Mouse (Mus musculus) kidney, adult 18-20 months (tissue): ENCODE results near the gene Sfn.
"Not testable (repeated sequence)": the region's sequence is repeated elsewhere in the genome, so short reads cannot be mapped to it uniquely, and the experiment has no call there.

Experiments used
- DNase-seq: peaks from one replicate; pipeline ENCODE4 v3.0.0; 2021

Gene Sfn

GRCm38 (mm10) chr4:133601721-133602218 is at the start of gene Sfn:
TSS of gene Sfn (minus strand) at chr4:133602168.
- DNase-seq: peak; percentile 80

GRCm38 (mm10) chr4:133651445-133651844 is 49.5 kb upstream of the Sfn start:
- DNase-seq: no peak

- peak; percentile 89 for DNase-seq
These were observed 48.2 kb upstream of the Sfn start, which contains the start of gene Zdhhc18 for GRCm38 (mm10) chr4:133649989-133650699. TSS of gene Zdhhc18 (minus strand) at chr4:133650154.

GRCm38 (mm10) chr4:133649464-133649863 is 47.5 kb upstream of the Sfn start:
- DNase-seq: not testable (repeated sequence)

GRCm38 (mm10) chr4:133645680-133646079 is 43.7 kb upstream of the Sfn start:
- no peak for DNase-seq

DNA sequence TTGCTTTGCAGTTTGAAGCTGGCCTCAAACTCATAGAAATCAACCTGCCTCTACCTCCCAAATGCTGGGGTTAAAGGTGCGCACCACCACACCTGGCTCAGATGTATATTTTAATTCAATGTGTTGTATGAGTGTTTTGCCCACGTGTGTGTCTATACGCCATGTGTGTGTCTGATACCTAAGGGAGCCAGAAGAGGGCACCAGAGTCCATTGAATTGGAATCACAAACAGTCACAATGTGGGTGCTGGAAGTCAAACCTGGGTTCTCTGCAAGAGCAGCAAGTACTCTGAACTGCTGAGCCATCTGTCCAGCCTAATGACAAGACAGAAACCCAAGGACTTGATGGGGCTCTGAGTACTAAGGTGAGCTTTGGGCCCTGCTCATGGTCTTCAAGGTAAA is 43.2 kb upstream of the Sfn start:
- DNase-seq: no peak

DNA sequence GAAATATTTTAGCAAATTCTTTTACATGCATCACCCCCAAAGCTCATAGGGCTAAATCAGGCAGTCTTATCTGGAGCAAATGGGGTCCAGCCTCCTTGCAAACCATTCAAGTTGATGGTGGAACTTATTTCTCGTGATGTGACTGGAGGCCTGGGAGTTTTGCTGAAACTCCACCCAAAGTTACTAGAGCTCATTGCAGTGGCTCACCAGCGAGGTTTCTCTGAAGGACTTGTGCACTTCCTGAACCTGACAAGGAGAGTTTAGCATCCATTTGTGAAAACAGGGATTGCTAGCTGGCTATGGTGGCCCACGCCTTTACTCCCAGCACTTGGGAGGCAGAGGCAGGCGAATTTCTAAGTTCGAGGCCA is 32.1 kb upstream of the Sfn start:
- DNase-seq: no peak

DNA sequence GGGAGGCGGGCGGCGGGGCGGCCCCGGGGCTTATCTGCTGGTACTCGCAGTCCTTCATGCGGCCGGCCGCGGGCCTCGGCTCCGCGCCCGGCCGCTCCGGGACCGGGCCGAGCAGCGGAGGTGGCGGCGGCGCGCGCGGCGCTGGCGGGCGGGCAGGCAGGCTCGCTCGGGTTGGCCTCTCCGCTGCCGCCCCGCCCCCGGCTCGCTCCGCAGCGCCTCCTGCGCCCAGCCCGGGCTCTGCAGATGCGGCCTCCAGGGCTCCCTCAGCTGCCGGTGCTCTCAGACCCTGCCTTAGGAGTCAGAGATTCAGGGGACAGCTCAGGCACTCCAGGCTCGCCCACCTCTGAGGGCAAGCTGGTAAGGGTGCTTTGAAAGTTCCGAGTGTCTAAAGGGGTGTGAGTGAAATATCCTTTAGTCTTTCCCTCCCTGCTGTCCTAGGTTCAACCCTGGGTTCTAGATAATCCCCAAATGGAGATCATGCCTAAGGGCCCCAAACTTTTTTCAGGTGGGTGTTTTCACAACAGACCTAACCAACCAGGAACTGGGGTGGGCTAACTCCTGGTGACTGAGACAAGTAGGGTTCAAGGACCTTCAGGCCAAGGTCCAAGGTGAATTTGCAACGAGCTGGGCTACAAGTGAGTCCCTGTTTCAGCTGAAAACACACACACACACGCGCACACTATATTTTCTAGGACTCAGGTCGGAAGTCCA is 31.5 kb upstream of the Sfn start:
- DNase-seq: peak; percentile 93

GRCm38 (mm10) chr4:133632483-133633327 is 30.7 kb upstream of the Sfn start:
- DNase-seq: peak; percentile 45

DNA sequence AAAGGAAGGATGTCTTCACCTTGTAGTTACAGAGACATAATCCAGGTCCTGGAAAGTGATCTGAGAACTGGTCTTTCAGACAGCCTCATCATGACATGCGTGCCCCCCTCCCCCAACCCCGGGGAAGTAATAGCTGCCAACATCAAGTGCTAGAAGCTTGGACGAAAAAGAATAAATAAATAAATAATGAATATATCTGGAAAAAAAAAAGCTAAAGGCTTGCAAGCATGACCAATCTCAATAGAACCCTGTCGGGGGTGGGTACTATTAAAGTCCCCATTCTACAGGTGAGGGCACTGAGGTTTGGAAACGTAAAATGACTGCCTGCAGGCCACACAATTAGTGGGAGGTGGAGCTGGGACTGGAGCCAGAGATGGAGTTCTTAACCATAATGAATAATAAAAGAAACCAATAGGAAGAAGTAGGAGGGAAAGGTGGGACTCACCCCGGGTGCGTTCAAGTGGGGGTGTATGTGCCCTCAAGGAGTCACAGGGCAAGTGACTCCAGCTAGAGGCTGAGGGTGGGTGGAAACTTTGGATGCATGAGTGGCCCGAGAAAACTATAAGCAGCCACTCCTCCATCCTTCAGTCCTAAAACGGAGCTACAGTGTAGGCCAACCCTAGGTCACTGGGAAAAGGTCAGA is 29.9 kb upstream of the Sfn start:
- DNase-seq: peak; percentile 50

- peak; percentile 42 for DNase-seq
These were observed 29.3 kb upstream of the Sfn start for GRCm38 (mm10) chr4:133631071-133631768.

- peak; percentile 8 for DNase-seq
These were observed 28.5 kb upstream of the Sfn start for GRCm38 (mm10) chr4:133630326-133630920.

DNA sequence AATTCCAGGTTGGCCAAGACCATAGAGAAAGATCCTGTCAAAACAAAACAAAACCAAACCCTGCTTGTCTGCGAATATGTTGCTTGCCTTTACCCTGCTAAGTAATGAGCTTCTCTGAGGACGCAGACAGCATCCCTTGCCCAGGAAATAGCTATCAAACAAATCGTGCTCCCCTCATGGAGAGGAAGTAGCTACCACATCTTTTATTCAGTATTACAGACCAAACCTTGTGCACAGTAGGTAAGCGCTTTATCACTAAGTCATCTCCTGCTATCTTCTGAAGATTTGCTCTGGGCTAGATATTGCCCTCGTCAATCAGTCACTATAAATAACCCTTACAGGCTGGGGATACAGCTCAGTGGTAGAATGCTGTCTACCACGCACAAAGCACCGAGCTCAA is 27.2 kb upstream of the Sfn start:
- no peak for DNase-seq

- no peak for DNase-seq
These were observed 26.5 kb upstream of the Sfn start for GRCm38 (mm10) chr4:133628517-133628916.

- no peak for DNase-seq
These were observed 25.1 kb upstream of the Sfn start for GRCm38 (mm10) chr4:133627039-133627438.

- no peak for DNase-seq
These were observed 24.7 kb upstream of the Sfn start for GRCm38 (mm10) chr4:133626621-133627020.

- no peak for DNase-seq
These were observed 24.3 kb upstream of the Sfn start for GRCm38 (mm10) chr4:133626221-133626620.

DNA sequence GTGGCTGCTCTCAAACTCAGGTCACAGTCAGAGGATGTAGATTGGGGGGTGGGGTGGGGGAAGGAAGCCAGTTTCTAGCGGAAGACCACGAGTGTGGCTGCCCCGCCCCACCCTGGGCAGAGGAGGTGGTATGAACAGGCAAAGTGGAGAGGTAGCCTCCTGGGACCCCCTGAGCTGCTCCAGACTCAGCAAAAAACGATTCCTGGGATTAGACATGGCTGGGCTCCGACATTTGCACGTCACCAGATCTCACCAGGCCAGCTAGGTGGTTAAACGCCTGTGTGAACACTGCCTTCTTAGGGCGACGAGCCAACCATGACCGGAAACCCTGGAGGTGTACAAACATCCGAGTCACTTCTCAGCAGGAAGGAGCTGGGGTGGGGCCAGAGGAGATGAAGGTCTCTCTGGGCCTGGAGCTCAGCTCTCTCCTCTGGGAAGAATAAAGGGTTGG is 23.7 kb upstream of the Sfn start:
- peak; percentile 75 for DNase-seq

DNA sequence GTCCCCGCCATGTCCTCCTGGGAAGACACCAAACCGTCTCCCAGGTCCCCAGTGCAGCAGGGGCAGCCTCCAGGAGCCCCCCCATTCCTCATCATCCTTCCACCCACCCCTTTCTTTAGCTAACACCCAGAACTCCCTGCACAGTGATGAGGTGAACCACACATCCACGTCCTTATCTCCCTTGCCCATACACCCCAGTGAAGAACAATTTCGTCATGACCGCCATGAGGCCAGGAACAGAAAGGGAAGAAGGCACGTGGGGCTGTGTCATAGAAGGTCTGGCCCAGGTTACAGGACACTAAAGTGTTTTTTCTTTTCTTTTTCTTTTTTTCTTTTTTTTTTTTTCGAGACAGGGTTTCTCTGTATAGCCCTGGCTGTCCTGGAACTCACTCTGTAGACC is 22.9 kb upstream of the Sfn start:
- DNase-seq: no peak

DNA sequence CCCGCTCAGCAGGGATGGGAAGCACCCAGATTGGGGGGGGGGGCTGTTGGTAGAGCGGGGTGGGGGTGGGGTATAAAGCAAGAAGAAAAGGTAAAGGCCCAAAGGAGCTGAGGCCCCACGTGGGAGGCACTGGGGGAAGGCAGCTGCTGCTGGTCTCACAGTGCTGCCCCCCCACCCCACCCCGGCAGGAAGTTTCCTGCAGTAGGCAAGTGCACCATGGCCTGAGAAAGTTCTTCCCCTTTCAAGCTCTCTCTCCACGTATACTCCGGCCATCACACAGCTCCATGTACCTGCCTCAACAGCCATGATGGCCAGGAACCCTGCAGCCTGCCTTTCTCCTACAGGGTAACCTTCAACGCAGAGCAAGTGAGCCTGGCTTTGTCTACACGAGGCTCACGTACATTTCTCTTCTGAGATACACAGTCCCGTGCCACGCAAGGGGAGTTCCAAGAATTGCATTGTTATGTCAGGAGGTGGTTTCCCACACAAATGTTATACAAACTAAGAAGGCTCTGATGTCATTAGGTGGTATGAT is 20.3 kb upstream of the Sfn start:
- DNase-seq: no peak

GRCm38 (mm10) chr4:133620668-133621067 is 18.7 kb upstream of the Sfn start:
- DNase-seq: no peak
